Mouse (Mus musculus): ENCODE measurements around the gene Prdm16. TPM values are rescaled to one million over a fixed set of nuclear protein-coding genes. Genes with fewer than 3 reads are reported as not detected.

Gene Prdm16
- polyA plus RNA-seq, 1 experiment from 2014 or later = 23.5 TPM

GRCm38 (mm10) chr4:154283671-154284070 lies 353.0 kb downstream of the Prdm16 start:
- H3K36me3 ChIP-seq = no peaks in the 10 kb centered on the region; the same call in 1 of the 2 replicates
- H3K4me3 ChIP-seq = no peak overlapping the region
- WGBS = 70% methylated on average over 7 of the region's 7 CpGs
- no peak overlapping the region for H3K27ac ChIP-seq
- DNase-seq (ENCODE audit: low spot score) = no peak
- H3K4me1 ChIP-seq (replicated peaks) = peaks cover 19% of the 10 kb centered on the region
- H3K9me3 ChIP-seq = no peaks in the 10 kb centered on the region
- H3K27me3 ChIP-seq (ENCODE audit: insufficient read depth, poor library complexity, severe bottlenecking) = peaks cover 2% of the 10 kb centered on the region; the same call in 1 of the 2 replicates

- no peak overlapping the region for H3K27ac ChIP-seq
- H3K9me3 ChIP-seq = no peaks in the 10 kb centered on the region
- peaks cover 18% of the 10 kb centered on the region for H3K4me1 ChIP-seq (replicated peaks)
- WGBS = 88% methylated on average over 9 of the region's 9 CpGs
- peaks cover 18% of the 10 kb centered on the region for H3K36me3 ChIP-seq
- DNase-seq (ENCODE audit: low spot score) = no peak
- H3K27me3 ChIP-seq (ENCODE audit: insufficient read depth, poor library complexity, severe bottlenecking) = no peaks in the 10 kb centered on the region
- no peak overlapping the region for H3K4me3 ChIP-seq
Measured at GRCm38 (mm10) chr4:154279481-154279880, 357.2 kb downstream of the Prdm16 start.

DNA sequence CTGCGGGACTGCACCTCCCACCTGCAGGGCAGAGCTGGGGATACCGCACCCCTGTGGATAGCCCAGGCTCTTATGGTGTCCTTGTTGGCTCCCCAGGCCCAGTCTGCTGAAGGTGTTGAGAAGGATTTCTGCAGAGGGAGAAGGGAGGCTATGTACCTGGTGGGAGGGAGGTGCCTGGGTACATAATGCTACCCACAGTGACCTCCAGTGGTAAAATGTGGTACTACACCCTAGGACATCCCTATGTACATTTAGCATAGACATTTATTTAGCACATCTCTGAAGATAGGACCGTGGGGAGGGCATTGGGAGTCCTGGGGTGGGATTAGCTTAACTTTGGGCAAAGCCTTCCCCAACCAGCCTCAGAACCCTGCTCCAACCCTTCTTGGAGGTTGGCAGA lies 363.7 kb downstream of the Prdm16 start:
- Histone ChIP-seq H3K27ac (no peak overlapping the region), H3K9me3 (no peaks in the 10 kb centered on the region), H3K4me1 (replicated peaks) (peaks cover 20% of the 10 kb centered on the region), H3K36me3 (peaks cover 57% of the 10 kb centered on the region), H3K27me3 (ENCODE audit: insufficient read depth, poor library complexity, severe bottlenecking) (no peaks in the 10 kb centered on the region), H3K4me3 (no peak overlapping the region)
- DNase-seq (ENCODE audit: low spot score) = peak; percentile 55
- WGBS = 55% methylated on average over 3 of the region's 3 CpGs

DNA sequence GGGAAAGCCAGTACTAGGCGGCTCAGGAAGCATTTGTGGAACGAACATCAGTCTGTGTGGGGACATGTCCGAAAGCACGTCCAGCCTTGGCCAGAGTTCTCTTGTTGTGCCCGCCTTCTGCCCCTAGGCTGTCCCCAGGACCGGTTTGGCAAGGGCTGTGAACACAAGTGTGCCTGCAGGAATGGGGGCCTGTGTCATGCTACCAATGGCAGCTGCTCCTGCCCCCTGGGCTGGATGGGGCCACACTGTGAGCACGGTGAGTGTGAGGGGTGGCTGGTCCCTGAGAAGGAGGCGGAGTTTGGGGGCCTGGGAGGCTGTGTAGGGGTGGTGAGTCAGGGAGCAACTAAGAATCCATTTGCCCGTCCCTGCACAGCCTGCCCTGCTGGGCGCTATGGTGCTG lies 367.2 kb downstream of the Prdm16 start:
- Histone ChIP-seq H3K4me1 (replicated peaks) (peaks cover 22% of the 10 kb centered on the region), H3K27ac (peak overlapping the region; percentile 19; the same call in 1 of the 2 replicates), H3K36me3 (peaks cover 68% of the 10 kb centered on the region), H3K9me3 (no peaks in the 10 kb centered on the region), H3K4me3 (no peak overlapping the region), H3K27me3 (ENCODE audit: insufficient read depth, poor library complexity, severe bottlenecking) (no peaks in the 10 kb centered on the region)
- DNase-seq (ENCODE audit: low spot score) = peak; percentile 17
- 53% methylated on average over 10 of the region's 10 CpGs for WGBS

- Histone ChIP-seq H3K4me1 (replicated peaks) (peaks cover 22% of the 10 kb centered on the region), H3K27ac (no peak overlapping the region), H3K36me3 (peaks cover 77% of the 10 kb centered on the region), H3K27me3 (ENCODE audit: insufficient read depth, poor library complexity, severe bottlenecking) (no peaks in the 10 kb centered on the region), H3K4me3 (no peak overlapping the region), H3K9me3 (no peaks in the 10 kb centered on the region)
- DNase-seq (ENCODE audit: low spot score) = no peak
- WGBS = 89% methylated on average over 6 of the region's 6 CpGs
Measured at GRCm38 (mm10) chr4:154267511-154267910, 369.2 kb downstream of the Prdm16 start.

Other genes with a start within 250 kb of the Prdm16 start
- not detected in 2 replicates for gene Actrt2, start 31.0 kb upstream of the Prdm16 start, polyA plus RNA-seq (2016; fragmentation: Nextera tagmentation; extraction: Ambion mirVana)
- 0.65 and 0.68 TPM in 2 replicates for gene Ttc34, start 200.6 kb upstream of the Prdm16 start, polyA plus RNA-seq (2016; fragmentation: Nextera tagmentation; extraction: Ambion mirVana)
- gene Mmel1, start 232.7 kb upstream of the Prdm16 start, polyA plus RNA-seq (2016; fragmentation: Nextera tagmentation; extraction: Ambion mirVana) = 0.31 and 0.68 TPM in 2 replicates

All from hindbrain, embryonic 10.5 days (tissue).